Mouse (Mus musculus) large intestine, adult 2 months (tissue): ENCODE results near the gene Mfng. TPM values are rescaled to one million over a fixed set of nuclear protein-coding genes. Genes with fewer than 3 reads are reported as not detected.

Source experiments
- DNase-seq: peaks from one replicate; pipeline ENCODE4 v3.0.0-alpha.2; 2012; ENCODE audit warnings: low read depth, low spot score
- WGBS: fragments of 180-500 bp; shearing (Covaris S2); methylation state at CpG from one replicate; pipeline ENCODE4 v1.1.7; 2018; 5-methylcytosine and 5-hydroxymethylcytosine counted together
- polyA plus RNA-seq: library from polyadenylated mRNA; depleted of rRNA; stranded (reverse); fragments of >200 nt; gene quantifications from 2 replicates; pipeline ENCODE4 v1.2.3, GENCODE M21; 2012; rRNA removed

Mfng gene
- polyA plus RNA-seq = 8.6 and 8.8 TPM in 2 replicates

DNA sequence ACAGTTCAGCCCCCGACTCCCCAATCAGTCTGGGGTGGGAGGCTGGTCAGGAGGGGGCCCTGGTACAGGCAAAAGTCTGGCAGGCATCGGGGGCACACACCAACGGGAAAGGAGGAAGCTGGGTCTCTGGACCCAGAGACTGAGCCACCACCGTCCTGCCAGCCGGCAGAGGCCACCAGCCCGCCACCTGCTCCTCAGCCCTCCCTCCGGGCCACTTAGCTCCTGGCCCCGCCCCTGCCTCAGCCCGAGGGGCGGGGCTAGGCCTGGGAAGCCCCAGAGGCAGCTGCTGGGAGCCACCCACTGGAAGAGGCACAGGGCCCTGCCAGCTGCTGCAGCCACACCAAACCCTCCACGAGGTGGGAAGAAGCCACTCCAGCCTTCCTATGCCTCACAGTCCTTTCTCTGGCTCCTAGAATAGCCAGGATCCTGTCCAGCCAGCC lies at the start of gene Mfng:
TSS of gene Mfng (minus strand) at position 186 of the 440 bp plus-strand sequence.
- DNase-seq = no peak
- WGBS = under 1% methylated on average over 11 of the region's 11 CpGs

DNA sequence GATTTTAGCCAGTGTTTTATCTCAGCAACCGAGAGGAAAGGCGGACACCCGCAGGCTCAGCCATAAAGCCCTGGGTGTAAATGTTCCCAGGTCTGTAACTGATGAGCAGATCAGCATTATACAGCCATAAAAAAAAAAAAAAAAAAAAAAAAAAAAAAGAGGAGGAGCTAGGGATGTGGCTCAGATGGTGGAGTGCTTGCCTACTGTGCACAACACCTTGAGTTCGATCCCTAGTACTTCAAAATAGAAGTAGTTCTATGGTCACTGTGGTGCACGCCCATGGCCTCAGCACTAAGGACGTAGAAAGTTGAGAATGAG lies 42.8 kb upstream of the Mfng start:
- DNase-seq = no peak
- 22% methylated on average over 6 of the region's 6 CpGs for WGBS

DNA sequence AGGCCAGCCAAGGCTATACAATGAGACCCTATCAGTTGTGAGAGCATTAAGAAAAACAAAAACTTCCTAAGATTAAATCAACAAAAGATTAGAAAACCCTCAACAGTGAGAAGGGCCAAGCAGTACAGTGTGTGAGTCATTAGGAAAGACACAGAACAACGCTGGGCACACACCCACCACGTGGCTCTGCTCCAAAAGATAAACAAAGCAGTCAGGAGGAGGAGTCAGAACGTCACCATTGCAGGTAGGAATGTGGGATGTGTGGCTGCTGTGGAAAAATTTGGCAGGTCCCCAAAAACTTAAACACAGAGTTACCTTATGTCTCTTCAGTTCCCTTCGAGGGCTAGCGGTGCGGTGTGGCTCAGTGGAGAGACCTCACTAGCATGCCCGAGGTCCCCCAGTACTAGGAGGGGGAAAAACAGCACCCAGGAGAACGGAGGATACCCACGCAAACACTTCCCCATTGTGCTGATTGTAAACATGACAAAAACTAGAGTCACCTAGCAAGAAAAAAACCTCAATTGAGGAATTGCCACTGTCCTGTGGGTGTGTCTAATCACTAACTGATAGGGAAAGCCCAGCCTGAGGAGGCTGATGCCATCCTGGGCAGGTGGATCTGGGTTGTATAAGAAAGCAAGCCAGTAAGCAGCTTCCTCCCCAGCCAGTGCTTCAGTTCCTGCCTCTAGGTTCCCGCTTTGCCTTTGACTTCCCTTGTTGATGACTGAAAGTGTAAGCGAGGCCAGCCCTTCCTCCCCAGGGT lies 42.2 kb upstream of the Mfng start:
- peak; percentile 94 for DNase-seq
- 11% methylated on average over 11 of the region's 11 CpGs for WGBS

DNA sequence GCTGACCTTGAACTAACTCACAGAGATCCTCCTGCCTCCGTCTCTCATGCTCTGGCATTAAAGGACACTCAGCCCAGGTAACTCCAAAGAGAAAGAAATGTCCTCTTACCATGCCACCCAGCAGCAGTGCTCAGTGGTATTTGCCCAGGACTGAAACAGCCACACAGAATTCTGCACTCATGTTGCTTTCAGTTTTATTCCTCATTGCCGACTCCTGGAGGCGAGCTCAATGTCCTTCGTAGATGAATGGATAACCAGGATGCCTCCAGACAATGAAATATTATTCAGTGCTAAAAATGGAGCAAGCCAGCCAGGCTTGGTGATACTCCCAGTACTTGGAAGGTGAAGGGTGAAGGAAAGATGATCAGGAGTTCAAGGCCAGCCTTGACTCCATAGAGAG lies 40.3 kb upstream of the Mfng start:
- 48% methylated on average over 4 of the region's 4 CpGs for WGBS
- no peak for DNase-seq

DNA sequence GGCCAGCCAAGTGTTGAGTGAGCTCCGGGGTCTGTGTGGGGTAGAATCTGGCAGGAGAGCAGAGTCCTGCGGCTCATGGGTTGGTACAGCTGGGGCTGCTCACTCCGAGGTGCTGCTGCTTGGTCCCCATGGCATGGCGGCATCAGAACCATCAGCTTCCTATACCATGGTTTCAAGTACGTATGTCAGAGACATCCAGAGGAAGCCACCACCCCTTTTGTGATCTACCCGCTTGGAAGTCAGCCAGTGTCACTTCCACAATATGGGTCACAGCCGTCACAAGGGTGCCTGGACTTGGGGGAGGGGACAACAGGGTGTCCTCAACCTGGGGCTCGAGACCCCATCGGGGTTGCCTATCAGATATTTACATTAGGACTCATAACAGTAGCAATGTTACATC lies 36.9 kb upstream of the Mfng start:
- DNase-seq = no peak
- 60% methylated on average over 9 of the region's 9 CpGs for WGBS

DNA sequence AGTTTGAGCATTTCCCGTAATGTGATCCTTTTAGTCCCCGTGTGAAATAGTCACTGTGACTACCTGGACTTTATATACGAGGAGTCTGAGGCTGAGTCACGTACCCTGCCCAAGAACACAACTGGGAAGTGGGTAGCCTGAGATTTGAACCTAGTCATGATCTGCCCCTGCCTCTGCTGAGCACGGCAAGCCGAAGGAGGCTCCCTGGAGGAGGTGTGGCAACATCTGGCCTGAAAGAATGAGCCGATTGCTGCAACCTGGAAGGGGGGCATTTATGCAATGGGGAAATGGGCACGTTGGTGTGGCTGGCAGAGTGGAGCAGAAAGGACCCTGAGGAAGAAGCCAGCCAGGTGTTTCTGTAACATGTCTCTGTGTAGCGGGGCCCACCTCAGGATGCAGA lies 36.5 kb upstream of the Mfng start:
- no peak for DNase-seq
- 59% methylated on average over 9 of the region's 9 CpGs for WGBS

DNA sequence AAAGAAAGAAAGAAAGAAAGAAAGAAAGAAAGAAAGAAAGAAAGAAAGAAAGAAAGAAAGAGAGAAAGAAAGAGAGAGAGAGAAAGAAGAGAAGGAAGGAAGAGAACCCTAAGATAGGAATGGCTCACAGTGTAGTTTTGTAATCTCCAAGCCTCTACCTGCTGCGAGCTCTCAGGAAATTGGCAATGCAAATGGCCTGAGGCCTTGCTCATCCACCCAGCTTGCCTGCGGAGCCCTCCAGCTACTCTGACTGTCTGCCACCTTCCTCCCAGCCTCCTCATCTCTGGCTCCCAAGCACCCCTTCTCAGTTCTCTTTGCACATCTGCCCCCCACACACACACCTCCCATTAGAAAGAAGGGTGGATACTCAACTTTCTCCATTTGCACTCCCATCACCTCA lies 35.7 kb upstream of the Mfng start:
- 96% methylated on average over 2 of the region's 2 CpGs for WGBS
- no peak for DNase-seq

DNA sequence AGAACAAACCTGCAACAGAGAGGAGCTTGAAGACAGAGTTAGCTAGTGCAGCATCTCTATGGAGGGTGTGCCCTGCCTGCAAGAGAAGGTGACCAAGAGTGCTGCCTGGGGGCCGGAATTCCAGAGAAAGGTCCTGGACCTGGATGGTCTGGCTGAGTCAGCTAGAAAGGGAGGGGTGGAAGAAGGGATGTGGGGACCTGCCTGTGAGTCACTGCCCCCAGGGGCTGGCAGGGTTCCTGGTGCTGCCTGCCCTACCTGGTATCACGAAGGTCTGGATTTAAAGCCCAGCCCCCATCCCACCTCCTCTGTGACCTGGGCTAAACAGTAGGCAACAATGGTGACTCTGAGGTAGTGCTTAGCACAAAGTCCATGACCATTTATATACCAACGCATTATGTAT lies 33.9 kb upstream of the Mfng start:
- 35% methylated on average over 3 of the region's 3 CpGs for WGBS

DNA sequence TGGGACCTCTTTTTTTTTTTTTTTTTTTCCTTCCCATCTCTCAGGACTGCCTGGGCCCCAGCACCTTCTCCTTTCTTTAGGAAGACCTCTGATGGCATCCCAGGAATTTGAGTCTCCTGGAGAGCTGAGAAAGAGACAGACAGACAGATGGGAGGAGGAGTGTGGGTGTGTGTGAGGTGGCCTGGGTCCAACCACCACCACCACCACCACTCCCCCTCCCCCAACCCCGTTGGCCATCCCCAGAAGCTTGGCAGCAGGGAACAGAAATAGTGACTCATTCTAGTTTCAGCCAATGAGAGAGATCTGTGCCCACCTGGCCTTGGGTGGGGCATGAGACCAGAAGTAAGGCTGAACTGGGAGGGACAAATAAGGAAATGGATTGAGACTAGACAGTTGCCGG lies 33.3 kb upstream of the Mfng start:
- 8% methylated on average over 2 of the region's 2 CpGs for WGBS
- no peak for DNase-seq

More for the DNA sequence above, 33.9 kb upstream of the Mfng start:
- no peak for DNase-seq

DNA sequence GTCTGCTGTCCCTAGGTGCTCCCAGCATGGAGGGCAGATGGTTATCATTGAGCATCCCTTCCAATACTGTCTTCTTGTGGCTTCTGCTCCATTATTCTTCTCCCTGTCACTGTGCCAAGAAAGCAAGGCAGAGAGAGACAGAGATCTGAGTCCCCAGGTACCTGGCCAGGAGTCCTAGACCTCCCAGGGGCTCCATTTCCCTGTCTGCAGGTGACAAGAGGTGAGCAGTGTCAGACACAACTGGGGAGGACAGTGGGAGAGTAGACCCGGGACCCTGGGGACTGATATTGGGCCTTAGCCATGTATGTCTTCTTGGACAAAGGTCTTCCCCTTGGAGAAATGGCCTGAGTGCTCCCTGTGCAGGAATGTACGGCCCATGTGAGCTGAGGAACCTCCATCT lies 32.1 kb upstream of the Mfng start:
- WGBS = 53% methylated on average over 2 of the region's 2 CpGs

DNA sequence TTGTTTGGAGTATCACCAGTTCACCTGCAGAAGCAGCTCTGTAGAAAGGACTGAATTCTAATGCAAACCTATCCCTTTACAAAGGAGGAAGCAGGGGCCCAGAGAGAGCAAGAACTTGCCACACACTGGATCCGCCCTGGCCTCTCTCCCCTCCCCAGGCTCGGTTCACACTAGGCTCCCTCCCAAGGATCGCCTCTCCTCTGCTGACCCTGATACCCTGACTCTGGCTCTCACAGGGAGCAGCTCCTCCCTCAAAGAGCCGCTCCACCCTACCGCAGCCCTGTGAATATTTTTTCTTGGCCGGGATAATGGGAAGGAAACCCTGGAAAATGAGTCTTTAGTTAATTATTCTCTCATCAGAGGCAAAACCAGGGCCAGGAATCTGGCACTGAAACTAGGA lies 31.1 kb upstream of the Mfng start:
- no peak for DNase-seq
- WGBS = 10% methylated on average over 6 of the region's 6 CpGs

More for the DNA sequence above, 32.1 kb upstream of the Mfng start:
- DNase-seq = no peak

DNA sequence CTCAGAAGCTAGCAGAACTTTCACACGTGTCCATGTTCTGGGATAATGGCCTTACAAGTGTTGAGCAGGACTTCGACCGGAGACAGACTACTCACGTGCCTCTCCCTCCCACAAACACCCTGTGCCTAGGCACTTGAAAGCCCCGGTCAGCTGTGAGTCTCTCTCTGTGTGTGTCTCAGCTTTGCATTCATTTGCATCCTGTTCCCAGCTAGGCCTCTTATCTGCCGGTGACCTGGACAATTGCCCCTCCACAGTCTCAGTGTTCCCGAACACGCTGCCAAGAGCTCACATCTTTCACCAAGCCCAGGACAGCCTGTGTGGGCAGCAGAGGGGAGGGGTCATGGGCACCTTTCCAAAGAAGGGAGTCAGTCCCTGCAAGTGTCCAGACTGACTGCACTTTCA lies 30.2 kb upstream of the Mfng start:
- DNase-seq = no peak
- WGBS = 14% methylated on average over 8 of the region's 8 CpGs

DNA sequence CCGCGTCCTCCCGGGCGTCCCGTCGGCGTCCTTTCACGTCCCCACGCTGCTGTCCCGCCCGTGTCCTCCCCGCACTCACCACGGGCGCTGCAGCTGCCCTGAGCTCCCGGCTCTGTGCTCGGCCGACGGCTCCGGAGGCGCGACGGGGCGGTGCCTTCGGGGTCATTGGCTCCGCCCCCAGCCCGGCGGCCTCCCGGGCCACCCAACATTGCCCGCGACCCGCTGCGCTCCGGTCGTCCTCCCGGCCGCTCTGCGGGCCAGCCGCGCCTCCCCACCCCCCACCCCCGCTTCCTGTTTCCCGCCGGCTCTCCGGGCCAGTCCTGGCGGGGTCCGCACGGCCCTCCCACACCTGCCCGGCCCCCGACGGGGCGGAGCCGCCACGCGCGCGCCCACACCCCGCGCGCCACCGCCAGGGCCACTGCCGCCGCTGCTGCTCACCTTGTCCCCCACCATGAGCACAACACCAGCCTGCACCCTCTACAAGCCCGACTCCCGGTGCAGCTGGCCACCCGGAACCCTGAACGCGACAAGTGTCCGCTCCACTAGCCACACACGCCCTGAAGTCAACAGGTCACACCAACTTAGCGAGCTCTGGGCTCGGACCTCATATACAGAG lies 29.6 kb upstream of the Mfng start, which contains the start of gene Card10:
TSS of gene Card10 (minus strand) at position 267 of the 616 bp plus-strand sequence.
- DNase-seq = no peak

DNA sequence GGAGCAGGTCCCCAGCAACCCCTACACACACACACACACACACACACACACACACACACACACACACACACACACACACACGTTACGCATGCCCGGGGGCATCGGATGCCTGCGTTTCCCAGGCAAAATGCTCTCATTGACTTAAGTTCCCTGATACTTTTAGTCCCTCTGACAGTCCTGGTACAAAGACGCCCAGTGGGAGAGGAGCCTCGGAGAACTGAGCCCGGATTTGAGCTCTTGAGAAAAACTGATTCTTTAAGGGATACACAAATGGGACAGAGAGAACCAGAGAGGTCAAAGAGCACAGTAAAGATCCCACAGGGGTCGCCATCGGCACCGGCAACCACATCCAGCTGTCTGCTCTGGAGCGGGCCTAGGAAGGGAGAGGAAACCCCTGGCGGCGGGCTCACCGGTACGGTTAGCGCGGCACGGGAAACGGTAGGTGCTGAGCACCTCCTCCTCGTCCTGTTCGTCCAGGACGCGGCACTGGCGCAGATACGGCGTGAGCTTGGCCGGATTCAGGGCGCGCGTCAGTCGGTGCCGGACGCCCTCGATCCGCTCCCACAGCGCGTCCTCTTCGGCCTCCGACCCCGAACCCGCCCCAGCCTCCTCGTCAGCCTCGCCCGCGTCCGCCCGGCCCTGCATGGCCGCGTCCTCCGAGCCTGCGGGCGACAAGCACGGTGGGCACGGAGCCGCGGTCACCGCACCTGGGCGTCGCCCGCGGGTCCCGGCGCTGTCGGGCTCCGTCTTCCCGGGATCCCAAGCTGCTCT lies 28.9 kb upstream of the Mfng start:
- under 1% methylated on average over 67 of the region's 67 CpGs for WGBS
- no peak for DNase-seq

More for the DNA sequence above, 29.6 kb upstream of the Mfng start, which contains the start of gene Card10:
- 2% methylated on average over 66 of the region's 70 CpGs for WGBS

DNA sequence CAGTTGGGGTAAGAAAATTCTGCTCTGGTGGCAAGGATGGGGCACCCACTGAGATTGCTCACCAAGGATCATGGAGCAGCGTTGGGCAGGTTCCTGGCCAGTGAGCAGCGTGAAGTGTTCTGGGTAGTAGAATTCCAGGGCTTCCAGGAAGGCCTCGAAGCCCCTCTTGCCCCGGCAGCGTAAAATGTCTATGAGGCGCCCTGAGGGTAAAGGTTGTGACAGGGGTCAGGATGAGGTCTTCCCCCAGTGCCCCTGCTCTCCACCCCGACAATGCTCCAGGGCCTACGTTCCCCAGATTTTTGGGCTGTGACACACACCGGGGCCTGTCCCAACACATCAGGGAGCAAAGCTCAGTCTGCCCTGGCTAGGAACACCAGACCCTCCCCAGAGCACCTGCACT lies 28.3 kb upstream of the Mfng start:
- 37% methylated on average over 9 of the region's 9 CpGs for WGBS
- no peak for DNase-seq

DNA sequence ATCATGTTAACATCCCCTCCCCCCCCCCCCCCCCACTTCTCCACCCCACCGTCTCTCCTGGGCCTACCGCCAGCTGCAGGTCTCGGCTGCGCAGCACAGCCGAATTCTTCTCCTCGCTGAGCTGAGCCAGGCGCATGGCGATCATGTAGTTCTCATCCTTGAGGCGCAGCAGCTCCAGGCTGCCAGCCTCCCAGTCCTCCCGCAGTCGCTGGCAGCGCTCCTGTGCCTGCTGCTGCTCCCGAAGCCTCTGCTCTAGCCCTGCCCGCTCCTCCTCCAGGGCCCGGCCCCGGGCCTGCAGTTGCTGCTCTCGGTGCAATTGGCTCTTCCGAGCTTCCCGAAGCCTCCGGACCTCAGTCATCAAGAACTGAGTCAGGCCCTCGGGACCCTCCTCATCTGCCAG lies 25.8 kb upstream of the Mfng start:
- WGBS = 68% methylated on average over 19 of the region's 21 CpGs
- no peak for DNase-seq

DNA sequence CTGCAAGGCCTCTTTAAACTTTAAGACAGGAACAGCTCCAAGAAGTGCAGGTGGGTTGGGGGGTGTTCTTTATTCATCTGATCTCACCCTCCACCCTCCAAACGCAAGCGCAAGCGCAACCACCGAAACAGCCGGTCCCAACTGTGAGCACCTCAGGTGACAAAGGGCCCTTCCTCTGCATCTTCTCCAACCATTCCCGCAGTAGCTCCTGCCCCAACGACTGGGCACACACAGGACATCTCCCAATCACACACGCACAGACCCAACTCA lies 23.7 kb upstream of the Mfng start:
- 74% methylated on average over 8 of the region's 8 CpGs for WGBS

DNA sequence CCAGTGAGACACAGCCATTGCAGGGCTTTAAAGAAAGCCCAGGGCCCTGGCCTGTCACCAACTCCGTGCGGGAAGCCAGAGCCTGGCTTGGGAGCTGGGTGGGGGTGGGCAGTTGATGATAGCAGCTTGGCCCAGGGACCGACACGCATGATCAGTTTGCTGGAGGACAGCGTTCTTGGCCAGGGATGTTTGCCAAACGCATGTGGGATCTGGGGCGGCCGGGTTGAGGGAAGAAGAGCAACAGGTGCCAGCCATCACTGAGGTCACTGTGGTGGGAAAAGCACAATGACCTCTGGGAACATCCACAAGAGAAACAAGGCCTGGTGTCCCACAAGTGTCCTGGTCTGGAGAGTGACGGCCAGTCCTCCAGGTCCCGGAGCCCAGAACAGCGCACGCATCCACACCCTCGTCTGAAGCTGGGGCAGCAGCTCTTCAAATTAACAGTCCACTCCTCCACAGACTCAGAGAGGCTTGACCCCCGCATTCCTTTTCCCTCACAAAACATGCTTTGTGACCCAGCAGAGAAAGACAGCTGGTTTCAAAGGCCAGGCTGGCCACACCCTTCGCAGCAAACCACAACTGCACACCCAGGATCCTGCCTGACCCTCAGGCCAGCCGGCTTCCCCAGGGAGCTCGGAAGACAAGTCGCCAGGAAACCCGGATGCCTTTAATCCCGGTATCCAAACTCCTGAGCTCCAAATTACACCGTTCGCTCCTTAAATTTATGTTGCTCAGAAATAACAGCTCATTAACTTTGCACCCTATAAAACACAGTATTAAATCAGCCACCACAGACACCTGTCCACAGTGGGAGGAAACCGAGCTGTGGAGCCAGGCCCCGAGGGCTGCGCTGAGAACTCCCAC lies 23.2 kb upstream of the Mfng start:
- WGBS = 32% methylated on average over 25 of the region's 25 CpGs

More for the DNA sequence above, 23.7 kb upstream of the Mfng start:
- no peak for DNase-seq

DNA sequence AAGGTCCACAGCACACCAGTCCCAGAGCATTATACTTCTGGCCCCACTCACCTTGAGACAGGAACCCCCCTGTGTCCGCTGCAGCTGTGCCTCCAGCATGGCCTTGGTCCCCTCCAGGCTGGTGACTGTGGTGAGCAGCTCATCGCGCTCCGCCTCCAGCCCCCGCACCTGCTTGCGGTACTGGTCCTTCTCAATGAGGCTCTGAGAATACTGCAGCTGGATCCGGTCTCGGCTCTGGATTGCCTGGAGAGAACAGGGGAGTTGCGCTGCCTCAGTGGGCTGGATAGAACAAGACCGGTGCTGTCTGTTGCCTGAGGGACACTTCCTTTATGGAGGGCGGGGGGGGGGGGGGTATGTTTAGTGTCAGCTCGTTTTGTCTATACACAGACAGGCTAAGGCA lies 17.7 kb upstream of the Mfng start:
- 75% methylated on average over 12 of the region's 12 CpGs for WGBS
- no peak for DNase-seq

More for the DNA sequence above, 23.2 kb upstream of the Mfng start:
- no peak for DNase-seq

DNA sequence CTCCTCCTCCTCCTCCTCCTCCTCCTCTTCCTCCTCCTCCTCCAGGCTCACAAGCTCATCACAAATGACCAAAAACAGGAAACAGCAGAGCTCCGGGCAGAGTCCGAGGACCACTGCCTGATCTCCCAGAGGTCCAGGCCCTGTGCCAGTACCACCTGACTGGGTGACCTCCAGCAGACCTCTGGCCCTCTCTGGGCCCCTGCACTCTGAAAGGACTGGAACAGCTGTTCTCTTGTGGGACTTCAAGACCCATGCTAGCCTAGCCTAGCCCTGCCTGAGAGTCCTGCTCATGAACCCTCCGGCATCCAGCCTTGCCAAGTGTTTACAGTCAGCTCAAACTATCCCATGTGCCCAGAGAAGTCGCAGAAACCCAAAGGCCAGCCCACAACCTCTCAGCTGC lies 17.2 kb upstream of the Mfng start:
- no peak for DNase-seq
- 53% methylated on average over 4 of the region's 4 CpGs for WGBS
